Mouse (Mus musculus): ENCODE data around the gene Pepd. TPM values are rescaled to one million over a fixed set of nuclear protein-coding genes. Genes with fewer than 3 reads are reported as not detected.

Gene Pepd
- total RNA-seq, 4 experiments from 2014 or later: 32.5 to 36.0 (median 33.8) TPM

- DNase-seq (ENCODE audit: low spot score in 2 of 2): no peak
These were observed 18.1 kb downstream of the Pepd start for GRCm38 (mm10) chr7:34930263-34930757.

- DNase-seq (ENCODE audit: low spot score in 2 of 2): no peak
These were observed 20.5 kb downstream of the Pepd start for GRCm38 (mm10) chr7:34932631-34933030.

- no peak for DNase-seq (ENCODE audit: low spot score in 2 of 2)
These were observed 21.0 kb downstream of the Pepd start for GRCm38 (mm10) chr7:34933142-34933541.

- no peak for DNase-seq (ENCODE audit: low spot score in 2 of 2)
These were observed 24.2 kb downstream of the Pepd start for GRCm38 (mm10) chr7:34936347-34936746.

- no peak for DNase-seq (ENCODE audit: low spot score in 2 of 2)
These were observed 26.6 kb downstream of the Pepd start for GRCm38 (mm10) chr7:34938636-34939261.

GRCm38 (mm10) chr7:34939262-34939951 is 27.2 kb downstream of the Pepd start:
- peak in 1 of 2 experiments; percentile 50 for DNase-seq (ENCODE audit: low spot score in 2 of 2)

GRCm38 (mm10) chr7:34939952-34940312 is 27.8 kb downstream of the Pepd start:
- no peak for DNase-seq (ENCODE audit: low spot score in 2 of 2)

GRCm38 (mm10) chr7:34943581-34944123 is 31.5 kb downstream of the Pepd start:
- no peak for DNase-seq (ENCODE audit: low spot score in 2 of 2)

- DNase-seq (ENCODE audit: low spot score in 2 of 2): no peak
These were observed 34.2 kb downstream of the Pepd start for GRCm38 (mm10) chr7:34946269-34946925.

- DNase-seq (ENCODE audit: low spot score in 2 of 2): no peak
These were observed 42.4 kb downstream of the Pepd start for GRCm38 (mm10) chr7:34954548-34954947.

- DNase-seq (ENCODE audit: low spot score in 2 of 2): no peak
These were observed 43.1 kb downstream of the Pepd start for GRCm38 (mm10) chr7:34955295-34955694.

GRCm38 (mm10) chr7:34957138-34957537 is 45.0 kb downstream of the Pepd start:
- DNase-seq (ENCODE audit: low spot score in 2 of 2): no peak

GRCm38 (mm10) chr7:34963889-34964645 is 51.9 kb downstream of the Pepd start:
- no peak for DNase-seq (ENCODE audit: low spot score in 2 of 2)

GRCm38 (mm10) chr7:34967362-34967761 is 55.2 kb downstream of the Pepd start:
- DNase-seq (ENCODE audit: low spot score in 2 of 2): no peak

GRCm38 (mm10) chr7:34968749-34969433 is 56.7 kb downstream of the Pepd start:
- no peak for DNase-seq (ENCODE audit: low spot score in 2 of 2)

- no peak for DNase-seq (ENCODE audit: low spot score in 2 of 2)
These were observed 59.6 kb downstream of the Pepd start for GRCm38 (mm10) chr7:34971826-34972225.

GRCm38 (mm10) chr7:34972990-34973440 is 60.8 kb downstream of the Pepd start:
- no peak for DNase-seq (ENCODE audit: low spot score in 2 of 2)

- no peak for DNase-seq (ENCODE audit: low spot score in 2 of 2)
These were observed 61.7 kb downstream of the Pepd start for GRCm38 (mm10) chr7:34973877-34974276.

GRCm38 (mm10) chr7:34975913-34976312 is 63.7 kb downstream of the Pepd start:
- no peak for DNase-seq (ENCODE audit: low spot score in 2 of 2)

GRCm38 (mm10) chr7:34977403-34977802 is 65.2 kb downstream of the Pepd start:
- DNase-seq (ENCODE audit: low spot score in 2 of 2): no peak

- DNase-seq (ENCODE audit: low spot score in 2 of 2): no peak
These were observed 69.6 kb downstream of the Pepd start for GRCm38 (mm10) chr7:34981803-34982202.
